Mouse (Mus musculus): ENCODE data around the gene Fadd.

Fadd gene

GRCm38 (mm10) chr7:144582284-144582980, at the start of gene Fadd:
Gene Fadd (minus strand): TSS chr7:144582463.
- Histone ChIP-seq H3K9me3 (ENCODE audit: low read length) (no peaks in the 10 kb centered on the region), H3K27me3 (ENCODE audit: insufficient read depth, low read length) (peaks cover 9% of the 10 kb centered on the region), H3K36me3 (ENCODE audit: insufficient read depth, low read length) (peaks cover 25% of the 10 kb centered on the region), H3K4me1 (replicated peaks; ENCODE audit: low read depth, low read length) (peaks cover 29% of the 10 kb centered on the region), H3K4me3 (replicated peaks; ENCODE audit: low read length) (peak within 1 kb of the TSS; percentile 90)
- no peak for TF ChIP-seq POU5F1 (IDR thresholded peaks at IDR 0.05; ENCODE audit: borderline replicate concordance, low read length)
- no peak for TF ChIP-seq NANOG (IDR thresholded peaks at IDR 0.05; ENCODE audit: borderline replicate concordance, low read length)
- TF ChIP-seq CTCF (conservative IDR thresholded peaks at IDR 0.05; ENCODE audit: low read length), result no peak

- Histone ChIP-seq H3K4me3 (replicated peaks; ENCODE audit: low read length) (no peak overlapping the region), H3K36me3 (ENCODE audit: insufficient read depth, low read length) (no peaks in the 10 kb centered on the region), H3K9me3 (ENCODE audit: low read length) (no peaks in the 10 kb centered on the region), H3K27me3 (ENCODE audit: insufficient read depth, low read length) (peaks cover 55% of the 10 kb centered on the region), H3K4me1 (replicated peaks; ENCODE audit: low read depth, low read length) (peaks cover 51% of the 10 kb centered on the region)
- TF ChIP-seq POU5F1 (IDR thresholded peaks at IDR 0.05; ENCODE audit: borderline replicate concordance, low read length), result no peak
- no peak for TF ChIP-seq NANOG (IDR thresholded peaks at IDR 0.05; ENCODE audit: borderline replicate concordance, low read length)
- TF ChIP-seq CTCF (conservative IDR thresholded peaks at IDR 0.05; ENCODE audit: low read length), result no peak
Observed at GRCm38 (mm10) chr7:144630622-144631021, 48.4 kb upstream of the Fadd start.

GRCm38 (mm10) chr7:144628334-144628915, 46.2 kb upstream of the Fadd start:
- no peaks in the 10 kb centered on the region for H3K9me3 ChIP-seq (ENCODE audit: low read length)

GRCm38 (mm10) chr7:144627606-144628333, 45.5 kb upstream of the Fadd start:
- H3K4me3 ChIP-seq (replicated peaks; ENCODE audit: low read length), result peak overlapping the region; percentile 8; the same call in 1 of the 2 replicates
- no peak for TF ChIP-seq POU5F1 (IDR thresholded peaks at IDR 0.05; ENCODE audit: borderline replicate concordance, low read length)
- TF ChIP-seq NANOG (IDR thresholded peaks at IDR 0.05; ENCODE audit: borderline replicate concordance, low read length), result no peak
- no peak for TF ChIP-seq CTCF (conservative IDR thresholded peaks at IDR 0.05; ENCODE audit: low read length)
- H3K36me3 ChIP-seq (ENCODE audit: insufficient read depth, low read length), result no peaks in the 10 kb centered on the region
- peaks cover 3% of the 10 kb centered on the region; the same call in 1 of the 2 replicates for H3K9me3 ChIP-seq (ENCODE audit: low read length)
- H3K27me3 ChIP-seq (ENCODE audit: insufficient read depth, low read length), result peaks cover 45% of the 10 kb centered on the region
- peaks cover 63% of the 10 kb centered on the region for H3K4me1 ChIP-seq (replicated peaks; ENCODE audit: low read depth, low read length)

More at GRCm38 (mm10) chr7:144628334-144628915, 46.2 kb upstream of the Fadd start:
- Histone ChIP-seq H3K27me3 (ENCODE audit: insufficient read depth, low read length) (peaks cover 50% of the 10 kb centered on the region), H3K36me3 (ENCODE audit: insufficient read depth, low read length) (no peaks in the 10 kb centered on the region), H3K4me3 (replicated peaks; ENCODE audit: low read length) (peak overlapping the region; percentile 8), H3K4me1 (replicated peaks; ENCODE audit: low read depth, low read length) (peaks cover 63% of the 10 kb centered on the region)
- 0 out of 2 replicates have a peak, but pooled peaks have one; percentile 10 for TF ChIP-seq NANOG (IDR thresholded peaks at IDR 0.05; ENCODE audit: borderline replicate concordance, low read length)
- TF ChIP-seq CTCF (conservative IDR thresholded peaks at IDR 0.05; ENCODE audit: low read length), result no peak

GRCm38 (mm10) chr7:144626042-144626441, 43.8 kb upstream of the Fadd start:
- no peak overlapping the region for H3K4me3 ChIP-seq (replicated peaks; ENCODE audit: low read length)
- peaks cover 70% of the 10 kb centered on the region for H3K4me1 ChIP-seq (replicated peaks; ENCODE audit: low read depth, low read length)
- H3K9me3 ChIP-seq (ENCODE audit: low read length), result peaks cover 11% of the 10 kb centered on the region; the same call in 1 of the 2 replicates
- no peaks in the 10 kb centered on the region for H3K36me3 ChIP-seq (ENCODE audit: insufficient read depth, low read length)
- TF ChIP-seq CTCF (conservative IDR thresholded peaks at IDR 0.05; ENCODE audit: low read length), result no peak
- no peak for TF ChIP-seq POU5F1 (IDR thresholded peaks at IDR 0.05; ENCODE audit: borderline replicate concordance, low read length)
- no peak for TF ChIP-seq NANOG (IDR thresholded peaks at IDR 0.05; ENCODE audit: borderline replicate concordance, low read length)
- peaks cover 28% of the 10 kb centered on the region for H3K27me3 ChIP-seq (ENCODE audit: insufficient read depth, low read length)

- peaks cover 6% of the 10 kb centered on the region for H3K27me3 ChIP-seq (ENCODE audit: insufficient read depth, low read length)
- peaks cover 27% of the 10 kb centered on the region for H3K4me1 ChIP-seq (replicated peaks; ENCODE audit: low read depth, low read length)
- H3K36me3 ChIP-seq (ENCODE audit: insufficient read depth, low read length), result no peaks in the 10 kb centered on the region
- peaks cover 16% of the 10 kb centered on the region; the same call in 1 of the 2 replicates for H3K9me3 ChIP-seq (ENCODE audit: low read length)
- TF ChIP-seq POU5F1 (IDR thresholded peaks at IDR 0.05; ENCODE audit: borderline replicate concordance, low read length) (no peak), NANOG (IDR thresholded peaks at IDR 0.05; ENCODE audit: borderline replicate concordance, low read length) (no peak), CTCF (conservative IDR thresholded peaks at IDR 0.05; ENCODE audit: low read length) (no peak)
- no peak overlapping the region for H3K4me3 ChIP-seq (replicated peaks; ENCODE audit: low read length)
Observed at GRCm38 (mm10) chr7:144620721-144621681, 38.7 kb upstream of the Fadd start.

GRCm38 (mm10) chr7:144620315-144620714, 38.1 kb upstream of the Fadd start:
- Histone ChIP-seq H3K36me3 (ENCODE audit: insufficient read depth, low read length) (no peaks in the 10 kb centered on the region), H3K4me3 (replicated peaks; ENCODE audit: low read length) (no peak overlapping the region), H3K4me1 (replicated peaks; ENCODE audit: low read depth, low read length) (peaks cover 22% of the 10 kb centered on the region), H3K9me3 (ENCODE audit: low read length) (peaks cover 16% of the 10 kb centered on the region; the same call in 1 of the 2 replicates), H3K27me3 (ENCODE audit: insufficient read depth, low read length) (peaks cover 2% of the 10 kb centered on the region; the same call in 1 of the 2 replicates)
- TF ChIP-seq POU5F1 (IDR thresholded peaks at IDR 0.05; ENCODE audit: borderline replicate concordance, low read length), result no peak
- TF ChIP-seq NANOG (IDR thresholded peaks at IDR 0.05; ENCODE audit: borderline replicate concordance, low read length), result no peak
- no peak for TF ChIP-seq CTCF (conservative IDR thresholded peaks at IDR 0.05; ENCODE audit: low read length)

Measured in E14TG2a.4 (cell line).